Mouse (Mus musculus) adrenal gland, postnatal 14 days (tissue): ENCODE measurements around the gene Crebbp. TPM values are rescaled to one million over a fixed set of nuclear protein-coding genes. Genes with fewer than 3 reads are reported as not detected.

Experiments
- DNase-seq: peaks from one replicate; pipeline ENCODE4 v3.0.0; 2021; ENCODE audit warnings: mixed read lengths
- microRNA-seq, 2 experiments: library from miRNA; unstranded; fragments of <30 nt; microRNA quantifications; one replicate each; pipeline ENCODE4 v1.2.0; 2021
- total RNA-seq: library from RNA; stranded (reverse); gene quantifications from 2 replicates; pipeline ENCODE4 v1.2.3, GENCODE M21; 2021

The Crebbp gene
- total RNA-seq, 1 experiment from 2014 or later = 68.0 TPM

- DNase-seq = no peak
These were observed 168.3 kb downstream of the Crebbp start for GRCm38 (mm10) chr16:4045524-4045923.

GRCm38 (mm10) chr16:4044093-4044492 is 169.7 kb downstream of the Crebbp start:
- DNase-seq = peak; percentile 33

GRCm38 (mm10) chr16:4041646-4042045 is 172.2 kb downstream of the Crebbp start:
- DNase-seq = no peak

DNA sequence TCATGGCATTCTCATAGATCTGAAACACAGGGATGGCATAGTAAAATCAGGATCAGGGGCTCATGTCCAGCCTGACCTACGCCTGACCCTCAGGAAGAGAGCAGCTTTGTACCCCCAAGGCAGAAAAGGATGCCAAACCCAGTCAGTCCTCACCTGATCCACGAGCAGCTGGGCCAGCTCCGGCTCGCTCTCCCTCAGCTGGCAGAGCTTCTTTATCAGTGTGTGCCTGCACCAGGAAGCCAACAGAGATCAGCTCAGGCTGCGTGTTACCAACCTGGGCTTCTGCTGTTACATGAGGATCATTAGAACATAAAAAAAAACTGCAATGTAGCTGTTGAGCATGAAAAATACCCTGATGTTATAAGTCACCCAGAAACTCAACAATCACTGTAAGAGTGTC is 173.6 kb downstream of the Crebbp start:
- no peak for DNase-seq

GRCm38 (mm10) chr16:4037690-4038089 is 176.1 kb downstream of the Crebbp start:
- no peak for DNase-seq

- no peak for DNase-seq
These were observed 177.0 kb downstream of the Crebbp start, which contains the start of gene Dnase1 for GRCm38 (mm10) chr16:4036807-4037206. TSS of gene Dnase1 (plus strand) at chr16:4036942.

DNA sequence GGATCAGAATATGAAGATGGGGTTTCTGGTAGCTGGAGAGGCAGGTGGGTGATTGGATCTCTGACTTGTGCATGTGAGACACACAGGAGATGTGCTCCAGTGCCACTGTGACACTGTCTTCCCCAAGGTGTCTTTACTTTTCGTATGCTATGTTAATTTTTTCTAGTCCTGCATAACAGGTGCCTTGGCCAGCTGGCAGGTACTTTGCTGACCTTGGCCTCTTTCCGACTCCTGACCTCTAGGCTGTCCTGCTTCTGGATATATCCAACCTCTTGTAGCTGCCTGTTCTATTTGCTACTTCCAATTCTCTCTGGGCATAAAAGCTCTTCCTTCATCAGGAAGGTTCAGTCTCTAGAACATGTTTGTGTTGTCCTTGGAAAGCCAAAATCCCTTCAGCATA is 178.2 kb downstream of the Crebbp start:
- no peak for DNase-seq

- DNase-seq = no peak
These were observed 179.3 kb downstream of the Crebbp start for GRCm38 (mm10) chr16:4034476-4034875.

DNA sequence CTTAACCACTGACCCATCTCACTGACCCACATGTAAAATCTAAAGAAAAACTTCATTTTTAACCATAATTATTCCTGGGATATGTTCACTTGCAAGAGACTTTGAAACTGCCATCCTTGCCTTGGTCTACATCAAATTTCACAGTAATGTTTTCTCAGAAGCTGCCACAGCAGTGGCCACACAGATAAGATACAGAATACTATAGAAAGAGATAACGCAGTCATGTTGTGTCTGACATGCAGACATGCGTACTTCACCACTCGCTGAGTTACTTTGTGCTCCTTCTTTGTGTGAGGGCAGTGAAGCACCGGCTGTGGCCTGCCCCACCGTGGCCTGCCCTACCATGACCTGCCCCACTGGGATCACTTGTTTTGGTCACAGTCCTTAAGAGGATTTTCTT is 179.8 kb downstream of the Crebbp start:
- no peak for DNase-seq

GRCm38 (mm10) chr16:4032341-4032748 is 181.5 kb downstream of the Crebbp start:
- peak; percentile 63 for DNase-seq

DNA sequence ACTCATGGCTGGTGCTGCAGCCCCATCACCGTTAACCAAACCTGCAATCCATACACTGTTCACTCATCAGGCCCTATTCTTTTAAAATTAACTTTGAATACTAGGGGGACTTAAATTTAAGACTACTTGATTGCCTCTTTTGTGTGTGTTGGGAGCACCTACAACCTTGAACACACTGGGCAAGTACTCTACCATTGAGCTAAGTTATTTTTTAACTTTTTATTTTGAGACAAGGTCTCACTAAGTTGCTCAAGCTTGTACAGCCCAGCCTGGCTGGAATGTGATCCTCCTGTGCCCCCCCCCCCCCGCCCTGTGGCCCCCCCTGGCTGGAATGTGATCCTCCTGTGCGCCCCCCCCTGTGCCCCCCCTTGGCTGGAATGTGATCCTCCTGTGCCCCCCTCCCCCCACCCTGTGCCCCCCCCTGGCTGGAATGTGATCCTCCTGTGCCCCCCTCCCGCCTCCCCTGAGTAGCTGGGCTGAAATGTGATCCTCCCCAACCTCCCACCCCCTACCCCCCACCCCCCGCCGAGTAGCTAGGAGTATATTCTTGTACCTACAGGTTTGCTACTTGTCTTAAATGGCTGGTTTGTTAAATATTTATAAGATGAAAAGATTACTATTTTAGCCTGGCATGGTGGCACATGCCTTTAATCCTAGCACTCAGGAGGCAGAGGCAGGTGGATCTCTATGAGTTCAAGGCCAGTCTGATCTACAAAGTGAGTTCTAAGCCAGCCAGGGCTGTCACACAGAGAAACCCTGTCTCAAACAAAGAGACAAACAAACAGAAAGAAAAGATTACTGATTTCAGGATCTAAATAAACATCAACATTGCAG is 182.1 kb downstream of the Crebbp start:
- DNase-seq = no peak

Small RNAs within 50 kb of the gene (microRNA-seq; reads per million reads assigned to microRNA genes)
- 0 reads per million in 2 experiments for gene Gm23413

Other genes with a start within 250 kb of the Crebbp start
- gene Nlrc3, start 237.4 kb downstream of the Crebbp start, total RNA-seq = 2.6 and 5.8 TPM in 2 replicates
- 22.2 and 27.8 TPM in 2 replicates for gene Slx4, start 210.2 kb downstream of the Crebbp start, total RNA-seq
- gene Dnase1, start 177.1 kb downstream of the Crebbp start, total RNA-seq = not detected in 2 replicates
- gene Trap1, start 136.2 kb downstream of the Crebbp start, total RNA-seq = 194 and 216 TPM in 2 replicates
- 36.1 and 38.7 TPM in 2 replicates for gene Adcy9, start 206.5 kb upstream of the Crebbp start, total RNA-seq